Comparison of ENCODE assay signal across 17 mouse cellular contexts in the genomic region with DNA sequence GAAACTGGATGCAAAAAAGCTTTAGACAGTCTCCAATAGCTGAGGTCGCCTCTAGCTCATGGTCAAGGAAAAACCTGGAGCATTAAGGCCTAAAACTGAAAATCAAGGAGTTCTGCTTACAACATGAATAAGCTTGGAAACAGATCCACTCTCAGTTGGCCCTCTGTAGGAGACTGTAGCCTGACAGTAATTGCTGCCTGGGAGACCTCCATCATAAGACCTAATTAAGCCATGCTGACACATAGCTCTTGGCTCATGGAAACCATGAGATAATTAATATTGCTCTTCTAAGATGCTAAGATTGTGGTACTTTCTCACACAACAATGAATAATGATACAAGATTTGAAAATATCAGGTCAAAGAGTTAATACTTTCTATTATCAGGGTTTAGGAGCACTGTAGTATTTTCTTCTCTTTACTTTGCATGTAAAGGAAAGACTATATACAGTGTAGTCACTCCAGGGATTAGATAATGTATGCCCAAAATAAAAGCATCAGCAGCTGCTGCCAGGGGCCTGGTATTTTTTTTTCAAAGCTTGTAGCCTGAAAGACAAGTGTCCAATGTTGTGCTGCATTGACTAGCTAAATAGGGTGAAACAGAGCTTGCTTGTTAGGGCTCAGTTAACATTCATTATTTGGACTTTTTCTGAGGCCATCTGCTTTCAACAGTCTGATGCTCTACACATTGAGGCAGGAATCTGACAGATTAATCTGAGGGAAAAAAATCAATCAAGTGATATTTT.
DNase-seq lines count a peak whose midpoint lies in the region; ATAC-seq lines count a peak whose summit lies in the region.
"Had no signal": no experiment of that assay in that cellular context is flagged by ENCODE, and none has a peak within 500 bp of the region (broad histone marks: within the 10 kb centered on the region; RNA-seq: fewer than 3 reads in every experiment).

No protein-coding gene starts in this region.

- H3K27ac ChIP-seq in embryonic facial prominence, embryonic 14.5 days (replicated peaks; ENCODE audit: low read depth, low read length), result no peak overlapping the region
- no peak overlapping the region for H3K27ac ChIP-seq in embryonic facial prominence, embryonic 10.5 days (replicated peaks)
- H3K27ac ChIP-seq in midbrain, embryonic 13.5 days, result no peak overlapping the region; the same call in 1 of the 2 replicates
- H3K27ac ChIP-seq: embryonic facial prominence, embryonic 12.5 days; intestine, embryonic 15.5 days; kidney, embryonic 15.5 days; stomach, embryonic 15.5 days had no signal

- 86% methylated on average over 1 of the region's 1 CpGs for WGBS in embryonic facial prominence, embryonic 14.5 days
- 86% methylated on average over 1 of the region's 1 CpGs for WGBS in embryonic facial prominence, embryonic 10.5 days
- WGBS in midbrain, embryonic 13.5 days, result 79% methylated on average over 1 of the region's 1 CpGs

- no peak overlapping the region for H3K4me3 ChIP-seq in embryonic facial prominence, embryonic 14.5 days (ENCODE audit: low read depth, low read length)
- no peak overlapping the region for H3K4me3 ChIP-seq in embryonic facial prominence, embryonic 10.5 days
- H3K4me3 ChIP-seq in midbrain, embryonic 13.5 days (replicated peaks), result no peak overlapping the region
- H3K4me3 ChIP-seq: embryonic facial prominence, embryonic 12.5 days; intestine, embryonic 15.5 days; kidney, embryonic 15.5 days; stomach, embryonic 15.5 days had no signal

- no peak overlapping the region for H3K9ac ChIP-seq in embryonic facial prominence, embryonic 14.5 days (ENCODE audit: low read depth, low read length)
- no peak overlapping the region for H3K9ac ChIP-seq in midbrain, embryonic 13.5 days (replicated peaks)
- H3K9ac ChIP-seq: embryonic facial prominence, embryonic 12.5 days; intestine, embryonic 15.5 days; kidney, embryonic 15.5 days; lung, embryonic 14.5 days; stomach, embryonic 15.5 days had no signal

- H3K4me2 ChIP-seq in embryonic facial prominence, embryonic 14.5 days (ENCODE audit: low read depth, low read length), result no peak overlapping the region
- H3K4me2 ChIP-seq in midbrain, embryonic 13.5 days (replicated peaks), result no peak overlapping the region
- H3K4me2 ChIP-seq: embryonic facial prominence, embryonic 12.5 days; intestine, embryonic 15.5 days; kidney, embryonic 15.5 days; liver, embryonic 11.5 days; lung, embryonic 14.5 days; stomach, embryonic 15.5 days had no signal

- no peak for ATAC-seq in embryonic facial prominence, embryonic 14.5 days (ENCODE audit: low read depth)
- peak; percentile 78 for ATAC-seq in midbrain, embryonic 13.5 days
- ATAC-seq: intestine, embryonic 15.5 days had no signal

- DNase-seq in embryonic facial prominence, embryonic 14.5 days (ENCODE audit: low spot score), result peak; percentile 7
- DNase-seq in embryonic facial prominence, embryonic 10.5 days (ENCODE audit: low spot score), result no peak
- peak; percentile 6 for DNase-seq in right cerebral cortex, postnatal 25 days
- no peak for DNase-seq in right cerebral cortex, adult 18-20 months
- DNase-seq in urinary bladder, postnatal 4 days (ENCODE audit: low spot score in 2 of 2), result no peak
- no peak for DNase-seq in thymus, postnatal 14 days
- DNase-seq in heart, adult 9 months (ENCODE audit: low spot score in 2 of 2), result no peak
- DNase-seq: adrenal gland, postnatal 25 days; cerebellum, postnatal 25 days; heart, postnatal 14 days; lung, embryonic 14.5 days had no signal

- H3K4me1 ChIP-seq in embryonic facial prominence, embryonic 14.5 days (ENCODE audit: control insufficient read depth, insufficient read depth, low read length), result no peaks in the 10 kb centered on the region
- H3K4me1 ChIP-seq in embryonic facial prominence, embryonic 10.5 days, result no peaks in the 10 kb centered on the region
- peaks cover 7% of the 10 kb centered on the region for H3K4me1 ChIP-seq in midbrain, embryonic 13.5 days (replicated peaks)
- H3K4me1 ChIP-seq: embryonic facial prominence, embryonic 12.5 days; intestine, embryonic 15.5 days; kidney, embryonic 15.5 days; stomach, embryonic 15.5 days had no signal

- H3K27me3 ChIP-seq in embryonic facial prominence, embryonic 14.5 days (replicated peaks; ENCODE audit: control insufficient read depth, insufficient read depth, low read length), result no peaks in the 10 kb centered on the region
- H3K27me3 ChIP-seq in embryonic facial prominence, embryonic 10.5 days (replicated peaks; ENCODE audit: low read depth, poor library complexity, severe bottlenecking), result no peaks in the 10 kb centered on the region
- no peaks in the 10 kb centered on the region for H3K27me3 ChIP-seq in midbrain, embryonic 13.5 days
- H3K27me3 ChIP-seq: embryonic facial prominence, embryonic 12.5 days; intestine, embryonic 15.5 days; kidney, embryonic 15.5 days; stomach, embryonic 15.5 days had no signal

- no peaks in the 10 kb centered on the region for H3K9me3 ChIP-seq in embryonic facial prominence, embryonic 14.5 days (ENCODE audit: control insufficient read depth, low read length)
- H3K9me3 ChIP-seq in embryonic facial prominence, embryonic 10.5 days, result no peaks in the 10 kb centered on the region
- H3K9me3 ChIP-seq in midbrain, embryonic 13.5 days, result no peaks in the 10 kb centered on the region
- H3K9me3 ChIP-seq: embryonic facial prominence, embryonic 12.5 days; intestine, embryonic 15.5 days; kidney, embryonic 15.5 days; stomach, embryonic 15.5 days had no signal

- H3K36me3 ChIP-seq in embryonic facial prominence, embryonic 14.5 days (ENCODE audit: control insufficient read depth, insufficient read depth, low read length), result no peaks in the 10 kb centered on the region
- no peaks in the 10 kb centered on the region for H3K36me3 ChIP-seq in embryonic facial prominence, embryonic 10.5 days (replicated peaks)
- H3K36me3 ChIP-seq in midbrain, embryonic 13.5 days, result no peaks in the 10 kb centered on the region
- H3K36me3 ChIP-seq: embryonic facial prominence, embryonic 12.5 days; intestine, embryonic 15.5 days; kidney, embryonic 15.5 days; stomach, embryonic 15.5 days had no signal

Comparison
In these comparisons a context has a peak if more than half of its experiments do, and no peak if none do; other contexts are left out.
1. DNase-seq: peak in embryonic facial prominence, embryonic 14.5 days (single experiment) and right cerebral cortex, postnatal 25 days (single experiment); none in embryonic facial prominence, embryonic 10.5 days (single experiment), right cerebral cortex, adult 18-20 months (single experiment), urinary bladder, postnatal 4 days (0 of 2), thymus, postnatal 14 days (single experiment) and heart, adult 9 months (0 of 2).